Comparison of ENCODE assay signal across 26 mouse cellular contexts in genomic region chr6:137703431-137703830, GRCm38 (mm10). TPM values are rescaled to one million over a fixed set of nuclear protein-coding genes. Genes with fewer than 3 reads are reported as not detected.
DNase-seq lines count a peak whose midpoint lies in the region; ATAC-seq and TF ChIP-seq lines count a peak whose summit lies in the region.
"Had no signal": no experiment of that assay in that cellular context is flagged by ENCODE, and none has a peak within 500 bp of the region (broad histone marks: within the 10 kb centered on the region; RNA-seq: fewer than 3 reads in every experiment).

No protein-coding gene starts in this region.

- TF ChIP-seq EP300 in stomach, postnatal 0 days (optimal IDR thresholded peaks at IDR 0.05): no peak

- WGBS in heart, embryonic 11.5 days (ENCODE audit: insufficient replicate concordance): 75% methylated on average over 7 of the region's 7 CpGs
- WGBS in intestine, embryonic 15.5 days: 84% methylated on average over 7 of the region's 7 CpGs
- WGBS in intestine, postnatal 0 days: 82% methylated on average over 7 of the region's 7 CpGs
- 81% methylated on average over 7 of the region's 7 CpGs for whole genome bisulfite sequencing in stomach, embryonic 14.5 days
- WGBS in stomach, postnatal 0 days: 79% methylated on average over 7 of the region's 7 CpGs

- DNase-seq in heart, postnatal 25 days (ENCODE audit: low spot score): no peak
- DNase-seq in stomach, postnatal 0 days (ENCODE audit: low spot score): no peak
- DNase-seq: B cell, adult 2 months; cerebellum, adult 8-10 months; cerebellum, postnatal 36 days; embryo, embryonic 11 days; layer of hippocampus, adult 9-11 months; liver, embryonic 13.5 days; right cerebral cortex, adult 18-20 months; right cerebral cortex, postnatal 4 days had no signal

- no peaks in the 10 kb centered on the region for H3K27me3 ChIP-seq in heart, embryonic 11.5 days (ENCODE audit: control insufficient read depth, insufficient read depth, low read length)
- no peaks in the 10 kb centered on the region for H3K27me3 ChIP-seq in intestine, embryonic 15.5 days (replicated peaks)
- H3K27me3 ChIP-seq in intestine, postnatal 0 days (replicated peaks; ENCODE audit: control insufficient read depth, insufficient read depth, low read length): no peaks in the 10 kb centered on the region
- H3K27me3 ChIP-seq in stomach, embryonic 14.5 days (ENCODE audit: control insufficient read depth, insufficient read depth, low read length): no peaks in the 10 kb centered on the region
- no peaks in the 10 kb centered on the region for H3K27me3 ChIP-seq in stomach, postnatal 0 days (ENCODE audit: control insufficient read depth, insufficient read depth, low read length)
- H3K27me3 ChIP-seq: embryonic facial prominence, embryonic 13.5 days; forebrain, embryonic 12.5 days; kidney, embryonic 15.5 days; lung, embryonic 15.5 days; neural tube, embryonic 13.5 days had no signal

- no peaks in the 10 kb centered on the region for H3K36me3 ChIP-seq in heart, embryonic 11.5 days (ENCODE audit: control insufficient read depth, insufficient read depth, low read length)
- H3K36me3 ChIP-seq in intestine, embryonic 15.5 days: no peaks in the 10 kb centered on the region
- H3K36me3 ChIP-seq in intestine, postnatal 0 days (ENCODE audit: control insufficient read depth, insufficient read depth): no peaks in the 10 kb centered on the region
- no peaks in the 10 kb centered on the region for H3K36me3 ChIP-seq in stomach, embryonic 14.5 days (ENCODE audit: control insufficient read depth, insufficient read depth, low read length)
- no peaks in the 10 kb centered on the region for H3K36me3 ChIP-seq in stomach, postnatal 0 days (ENCODE audit: control insufficient read depth, insufficient read depth, low read length)
- H3K36me3 ChIP-seq: embryonic facial prominence, embryonic 13.5 days; forebrain, embryonic 12.5 days; kidney, embryonic 15.5 days; limb, embryonic 13.5 days; liver, embryonic 13.5 days; lung, embryonic 15.5 days; neural tube, embryonic 13.5 days had no signal

- no peaks in the 10 kb centered on the region for H3K9me3 ChIP-seq in heart, embryonic 11.5 days (replicated peaks; ENCODE audit: control insufficient read depth, low read length)
- H3K9me3 ChIP-seq in intestine, embryonic 15.5 days: no peaks in the 10 kb centered on the region
- H3K9me3 ChIP-seq in intestine, postnatal 0 days (ENCODE audit: control insufficient read depth): no peaks in the 10 kb centered on the region
- H3K9me3 ChIP-seq in stomach, embryonic 14.5 days (ENCODE audit: control insufficient read depth, low read depth, low read length): no peaks in the 10 kb centered on the region
- no peaks in the 10 kb centered on the region for H3K9me3 ChIP-seq in stomach, postnatal 0 days (ENCODE audit: control insufficient read depth, low read length)
- H3K9me3 ChIP-seq: embryonic facial prominence, embryonic 13.5 days; forebrain, embryonic 12.5 days; kidney, embryonic 15.5 days; limb, embryonic 13.5 days; liver, embryonic 13.5 days; lung, embryonic 15.5 days; neural tube, embryonic 13.5 days had no signal

- H3K9ac ChIP-seq in heart, embryonic 11.5 days (ENCODE audit: low read depth, low read length): no peak overlapping the region
- H3K9ac ChIP-seq in intestine, embryonic 15.5 days: no peak overlapping the region
- H3K9ac ChIP-seq in intestine, postnatal 0 days (ENCODE audit: low read depth, low read length): no peak overlapping the region
- no peak overlapping the region for H3K9ac ChIP-seq in stomach, embryonic 14.5 days (replicated peaks; ENCODE audit: low read depth, low read length)
- H3K9ac ChIP-seq in stomach, postnatal 0 days (ENCODE audit: low read length): no peak overlapping the region
- H3K9ac ChIP-seq: embryonic facial prominence, embryonic 13.5 days; forebrain, embryonic 12.5 days; kidney, embryonic 15.5 days; limb, embryonic 13.5 days; liver, embryonic 13.5 days; lung, embryonic 15.5 days; neural tube, embryonic 13.5 days had no signal

- no peaks in the 10 kb centered on the region for H3K4me1 ChIP-seq in heart, embryonic 11.5 days (ENCODE audit: control insufficient read depth, insufficient read depth, low read length)
- 0 out of 2 replicates have a peak, but pooled peaks cover 7% of the 10 kb centered on the region for H3K4me1 ChIP-seq in intestine, embryonic 15.5 days (replicated peaks)
- H3K4me1 ChIP-seq in intestine, postnatal 0 days (replicated peaks; ENCODE audit: control insufficient read depth, insufficient read depth, low read length): no peaks in the 10 kb centered on the region
- no peaks in the 10 kb centered on the region; the same call in 1 of the 2 replicates for H3K4me1 ChIP-seq in stomach, embryonic 14.5 days (ENCODE audit: control insufficient read depth, insufficient read depth, low read length)
- no peaks in the 10 kb centered on the region for H3K4me1 ChIP-seq in stomach, postnatal 0 days (replicated peaks; ENCODE audit: control insufficient read depth, insufficient read depth)
- H3K4me1 ChIP-seq: embryonic facial prominence, embryonic 13.5 days; forebrain, embryonic 12.5 days; neural tube, embryonic 13.5 days had no signal

- peak overlapping the region; percentile 24; the same call in 1 of the 2 replicates for H3K27ac ChIP-seq in heart, embryonic 11.5 days (ENCODE audit: low read depth, low read length)
- H3K27ac ChIP-seq in intestine, embryonic 15.5 days: 0 out of 2 replicates have a peak overlapping the region, but pooled peaks have one; percentile 27
- H3K27ac ChIP-seq in intestine, postnatal 0 days (ENCODE audit: low read depth, low read length): no peak overlapping the region
- no peak overlapping the region; the same call in 1 of the 2 replicates for H3K27ac ChIP-seq in stomach, embryonic 14.5 days (ENCODE audit: low read length)
- H3K27ac ChIP-seq in stomach, postnatal 0 days (replicated peaks): no peak overlapping the region
- H3K27ac ChIP-seq: embryonic facial prominence, embryonic 13.5 days; forebrain, embryonic 12.5 days; kidney, embryonic 15.5 days; limb, embryonic 13.5 days; liver, embryonic 13.5 days; neural tube, embryonic 13.5 days had no signal

- no peak for ATAC-seq in heart, embryonic 11.5 days (replicated peaks; ENCODE audit: insufficient number of reproducible peaks, low FRiP score, low TSS enrichment)
- no peak for ATAC-seq in intestine, embryonic 15.5 days
- no peak for ATAC-seq in intestine, postnatal 0 days
- ATAC-seq in stomach, embryonic 14.5 days (ENCODE audit: insufficient number of reproducible peaks, insufficient read depth, low FRiP score, low read depth): peak; percentile 39; the same call in 1 of the 2 replicates
- ATAC-seq in stomach, postnatal 0 days (ENCODE audit: low FRiP score, low TSS enrichment): no peak
- no peak for ATAC-seq in CD4-positive, CD25-positive, alpha-beta regulatory T cell, adult 4 months
- ATAC-seq: activated CD4-positive, CD25-positive, alpha-beta regulatory T cell, adult 4 months; hindbrain, embryonic 16.5 days; midbrain, embryonic 16.5 days had no signal

- H3K4me3 ChIP-seq in heart, embryonic 11.5 days (ENCODE audit: low read depth, low read length): no peak overlapping the region
- H3K4me3 ChIP-seq in intestine, embryonic 15.5 days (replicated peaks): no peak overlapping the region
- no peak overlapping the region for H3K4me3 ChIP-seq in intestine, postnatal 0 days (ENCODE audit: low read depth, low read length)
- H3K4me3 ChIP-seq in stomach, embryonic 14.5 days (ENCODE audit: low read depth, low read length): no peak overlapping the region
- H3K4me3 ChIP-seq in stomach, postnatal 0 days (ENCODE audit: low read depth, low read length): no peak overlapping the region
- H3K4me3 ChIP-seq: embryonic facial prominence, embryonic 13.5 days; erythroblast, embryonic 14.5 days; forebrain, embryonic 12.5 days; kidney, embryonic 15.5 days; limb, embryonic 13.5 days; liver, embryonic 13.5 days; lung, embryonic 15.5 days; myocyte; neural tube, embryonic 13.5 days had no signal

- TF ChIP-seq CTCF in intestine, postnatal 0 days (IDR thresholded peaks at IDR 0.05; ENCODE audit: low read depth): no peak
- TF ChIP-seq CTCF in stomach, postnatal 0 days (IDR thresholded peaks at IDR 0.05; ENCODE audit: low read depth): no peak

- intact Hi-C loops in heart, postnatal 25 days (cut with DNase I): no loop called here

- H3K4me2 ChIP-seq in heart, embryonic 11.5 days: no peak overlapping the region
- no peak overlapping the region for H3K4me2 ChIP-seq in intestine, embryonic 15.5 days (replicated peaks)
- H3K4me2 ChIP-seq in intestine, postnatal 0 days (replicated peaks; ENCODE audit: low read depth): no peak overlapping the region
- no peak overlapping the region for H3K4me2 ChIP-seq in stomach, embryonic 14.5 days (replicated peaks; ENCODE audit: low read depth, low read length)
- H3K4me2 ChIP-seq in stomach, postnatal 0 days (replicated peaks; ENCODE audit: low read depth): no peak overlapping the region
- H3K4me2 ChIP-seq: embryonic facial prominence, embryonic 13.5 days; forebrain, embryonic 12.5 days; kidney, embryonic 15.5 days; limb, embryonic 13.5 days; lung, embryonic 15.5 days; neural tube, embryonic 13.5 days had no signal

RNA-seq across cellular contexts. Expression of gene Strap, which starts 31.4 kb away (rescaled TPM):
- 148 and 160 TPM in 2 replicates for polyA plus RNA-seq in heart, embryonic 11.5 days (2014; fragmentation: Nextera tagmentation; extraction: Ambion mirVana)
- 10 to 100 TPM; 84.7 to 88.3 TPM for total RNA-seq in heart, postnatal 25 days (2021)
- polyA plus RNA-seq in intestine, embryonic 15.5 days (2015; fragmentation: Nextera tagmentation; extraction: Ambion mirVana): 131 and 147 TPM in 2 replicates
- polyA plus RNA-seq in intestine, postnatal 0 days (2015; fragmentation: Nextera tagmentation; extraction: Ambion mirVana): 71.0 and 71.4 TPM in 2 replicates
- 160 and 162 TPM in 2 replicates for polyA plus RNA-seq in stomach, embryonic 14.5 days (2014; fragmentation: Nextera tagmentation; extraction: Ambion mirVana)
- 74.9 and 77.7 TPM in 2 replicates for polyA plus RNA-seq in stomach, postnatal 0 days (2015; fragmentation: Nextera tagmentation; extraction: Ambion mirVana)
- 10 to 100 TPM; 33.6 to 39.3 TPM for polyA plus RNA-seq in CD4-positive, CD25-positive, alpha-beta regulatory T cell, adult 4 months (2017; shearing (Covaris generic))

RNA-seq across cellular contexts. Expression of gene Eps8, which starts 48.8 kb away (rescaled TPM):
- 18.7 TPM in 2 replicates for polyA plus RNA-seq in heart, embryonic 11.5 days (2014; fragmentation: Nextera tagmentation; extraction: Ambion mirVana)
- 10 to 100 TPM; 14.0 to 17.9 TPM for total RNA-seq in heart, postnatal 25 days (2021)
- 85.2 and 93.9 TPM in 2 replicates for polyA plus RNA-seq in intestine, embryonic 15.5 days (2015; fragmentation: Nextera tagmentation; extraction: Ambion mirVana)
- polyA plus RNA-seq in intestine, postnatal 0 days (2015; fragmentation: Nextera tagmentation; extraction: Ambion mirVana): 204 and 209 TPM in 2 replicates
- 21.6 and 22.7 TPM in 2 replicates for polyA plus RNA-seq in stomach, embryonic 14.5 days (2014; fragmentation: Nextera tagmentation; extraction: Ambion mirVana)
- polyA plus RNA-seq in stomach, postnatal 0 days (2015; fragmentation: Nextera tagmentation; extraction: Ambion mirVana): 17.6 and 23.1 TPM in 2 replicates
- under 1 TPM in 1 of 2 experiments, not detected in 1; 0.66 TPM for polyA plus RNA-seq in CD4-positive, CD25-positive, alpha-beta regulatory T cell, adult 4 months (2017; shearing (Covaris generic))

RNA-seq across cellular contexts. Expression of gene Dera, which starts 50.9 kb away (rescaled TPM):
- 62.5 and 68.5 TPM in 2 replicates for polyA plus RNA-seq in heart, embryonic 11.5 days (2014; fragmentation: Nextera tagmentation; extraction: Ambion mirVana)
- 1 to 10 TPM; 5.5 to 8.8 TPM for total RNA-seq in heart, postnatal 25 days (2021)
- 93.9 and 98.6 TPM in 2 replicates for polyA plus RNA-seq in intestine, embryonic 15.5 days (2015; fragmentation: Nextera tagmentation; extraction: Ambion mirVana)
- polyA plus RNA-seq in intestine, postnatal 0 days (2015; fragmentation: Nextera tagmentation; extraction: Ambion mirVana): 122 and 130 TPM in 2 replicates
- polyA plus RNA-seq in stomach, embryonic 14.5 days (2014; fragmentation: Nextera tagmentation; extraction: Ambion mirVana): 50.7 and 53.5 TPM in 2 replicates
- polyA plus RNA-seq in stomach, postnatal 0 days (2015; fragmentation: Nextera tagmentation; extraction: Ambion mirVana): 47.1 and 49.4 TPM in 2 replicates
- 10 to 100 TPM; 68.4 to 82.3 TPM for polyA plus RNA-seq in CD4-positive, CD25-positive, alpha-beta regulatory T cell, adult 4 months (2017; shearing (Covaris generic))

Comparison
In these comparisons a context has a peak if more than half of its experiments do, and no peak if none do; other contexts are left out.
1. H3K27ac ChIP-seq: peak in heart, embryonic 11.5 days (single experiment) and intestine, embryonic 15.5 days (single experiment); none in intestine, postnatal 0 days (single experiment), stomach, embryonic 14.5 days (single experiment) and stomach, postnatal 0 days (single experiment).
2. RNA of gene Eps8, which starts 48.8 kb away (polyA plus RNA-seq): 204 to 209 TPM in intestine, postnatal 0 days, 85.2 to 93.9 TPM in intestine, embryonic 15.5 days, 17.6 to 23.1 TPM in stomach, postnatal 0 days, 21.6 to 22.7 TPM in stomach, embryonic 14.5 days and 18.7 TPM in heart, embryonic 11.5 days; 0.66 TPM in CD4-positive, CD25-positive, alpha-beta regulatory T cell, adult 4 months; every median in the first group is over 10 times any median in the second.